Mouse (Mus musculus) frontal cortex, adult (tissue): Measurements from ENCODE around the gene H2-M3.
"Not testable (repeated sequence)": the region's sequence is repeated elsewhere in the genome, so short reads cannot be mapped to it uniquely, and the experiment has no call there.

Experiments used
- ATAC-seq: cut with Nextera tagmentation; 2 replicates; pipeline ENCODE4 v1.9.2; 2017; ENCODE audit warnings: mild to moderate bottlenecking, moderate library complexity, mixed read lengths; ENCODE audit not compliant: low TSS enrichment

Gene H2-M3

DNA sequence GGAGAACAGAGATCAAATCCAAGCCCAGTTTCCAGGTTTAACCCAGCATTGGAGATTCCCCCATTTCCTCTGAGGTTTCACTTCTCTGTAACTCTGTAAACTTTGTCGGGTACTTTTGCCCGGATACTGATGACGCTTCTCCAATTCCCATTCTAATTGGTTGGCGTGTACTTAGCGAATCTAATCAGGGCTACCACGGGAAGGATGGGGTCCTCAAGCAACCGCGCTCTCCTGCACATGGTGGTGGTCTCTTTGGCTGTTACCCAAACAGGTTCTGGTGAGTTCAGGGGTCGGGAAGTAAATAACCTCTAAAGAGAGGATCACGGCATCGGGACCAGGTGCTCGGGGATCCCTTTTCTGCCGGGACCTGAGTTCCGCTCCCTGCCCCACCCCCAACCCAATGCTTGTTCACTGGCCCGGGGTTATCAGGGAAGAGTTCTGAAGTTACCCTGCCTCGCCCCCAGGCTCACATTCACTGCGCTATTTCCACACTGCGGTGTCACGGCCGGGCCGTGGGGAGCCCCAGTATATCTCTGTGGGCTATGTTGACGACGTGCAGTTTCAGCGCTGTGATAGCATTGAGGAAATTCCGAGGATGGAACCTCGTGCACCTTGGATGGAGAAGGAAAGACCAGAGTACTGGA, at the start of gene H2-M3:
Gene H2-M3, plus strand, starts transcription at position 163 of the 644 bp plus-strand sequence.
- ATAC-seq: peak; percentile 99

DNA sequence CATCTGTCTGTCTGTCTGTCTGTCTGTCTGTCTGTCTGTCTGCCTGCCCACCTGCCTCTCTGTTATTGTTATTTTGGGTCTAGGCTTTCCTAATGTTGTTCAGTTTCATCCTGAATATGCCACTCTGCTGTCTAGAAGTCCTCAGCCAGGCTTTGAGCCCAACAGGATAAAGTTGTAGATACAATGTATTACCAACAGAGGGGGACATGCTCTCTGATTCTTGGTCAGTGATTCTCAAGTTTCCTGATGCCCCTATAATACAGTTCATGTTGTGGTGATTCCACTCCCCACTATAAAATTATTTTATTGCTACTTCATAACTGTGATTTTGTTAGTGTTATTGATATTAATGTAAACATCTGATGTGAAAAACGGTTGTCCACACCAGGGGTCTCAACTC, 48.1 kb upstream of the H2-M3 start:
- ATAC-seq: no peak

DNA sequence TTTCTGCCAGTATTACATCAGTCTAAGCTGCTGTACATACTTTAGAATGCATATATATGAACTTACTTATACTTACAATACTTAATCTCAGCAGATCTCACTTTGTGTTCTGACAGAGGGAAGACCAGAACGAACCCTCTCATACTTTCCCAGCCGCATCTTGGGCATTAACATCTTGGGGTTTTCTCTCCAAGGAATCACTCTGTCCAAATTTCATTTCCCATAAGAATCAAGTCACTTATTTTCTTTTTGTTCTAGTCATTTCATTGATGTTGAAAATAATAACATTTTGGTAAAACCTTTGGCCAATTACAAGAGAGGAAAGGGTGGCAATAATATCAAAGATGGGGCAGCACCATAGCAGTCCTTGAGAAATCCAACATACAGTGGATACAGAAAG, 32.8 kb upstream of the H2-M3 start, which contains the start of gene Olfr97:
Gene Olfr97, minus strand, starts transcription at position 101 of the 400 bp plus-strand sequence.
- not testable (repeated sequence) for ATAC-seq

DNA sequence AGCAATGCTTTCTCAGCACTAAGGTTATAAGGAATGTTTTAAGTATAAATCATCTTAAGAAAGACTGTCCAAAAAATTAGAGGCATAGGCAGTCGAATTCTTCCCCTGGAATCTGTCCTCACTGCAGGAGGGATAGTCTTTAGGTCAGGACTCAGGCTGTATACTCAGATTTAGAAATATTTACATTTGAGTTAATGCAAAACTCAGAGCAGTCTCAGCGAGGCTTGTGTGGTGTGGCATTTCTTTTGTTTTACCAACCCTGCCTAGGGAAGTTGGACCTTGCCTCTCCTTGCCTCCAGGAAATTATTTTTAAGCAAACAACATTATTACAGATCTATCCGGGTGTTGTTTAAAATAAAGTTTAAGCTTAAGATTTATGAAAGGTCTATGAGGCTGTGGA, 27.8 kb upstream of the H2-M3 start:
- ATAC-seq: no peak

DNA sequence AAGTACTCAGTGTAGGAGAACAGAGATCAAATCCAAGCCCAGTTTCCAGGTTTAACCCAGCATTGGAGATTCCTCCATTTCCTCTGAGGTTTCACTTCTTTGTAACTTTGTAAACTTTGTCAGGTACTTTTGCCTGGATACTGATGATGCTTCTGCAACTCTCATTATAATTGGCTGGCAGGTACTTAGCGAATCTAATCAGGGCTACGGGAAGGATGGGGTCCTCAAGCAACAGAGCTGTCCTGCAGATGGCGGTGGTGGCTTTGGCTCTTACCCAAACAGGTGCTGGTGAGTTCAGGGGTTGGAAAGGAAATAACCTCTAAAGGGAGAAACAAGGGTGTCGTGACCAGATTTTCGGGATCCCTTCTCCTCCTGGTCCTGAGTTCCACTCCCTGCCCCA, 23.3 kb upstream of the H2-M3 start:
- ATAC-seq: peak; percentile 95

DNA sequence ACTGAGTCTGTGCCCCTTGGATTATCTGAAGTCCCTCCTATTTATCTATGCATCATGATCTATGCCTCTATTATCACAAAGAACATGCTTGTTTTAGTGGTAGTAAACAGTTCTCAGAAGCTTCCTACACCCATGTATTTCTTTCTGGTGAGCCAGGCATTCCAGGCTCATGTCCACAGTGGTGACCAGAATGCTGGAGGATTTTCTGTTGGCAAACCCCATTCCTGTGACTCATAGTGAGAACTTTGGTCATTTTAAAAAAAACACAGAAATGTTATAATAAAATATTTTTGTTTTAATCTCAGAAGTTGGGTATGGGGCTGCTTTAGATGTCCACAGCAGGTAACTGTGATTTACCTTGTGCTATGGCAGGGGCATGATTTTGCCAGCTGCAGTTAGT, 20.6 kb upstream of the H2-M3 start:
- ATAC-seq: no peak

DNA sequence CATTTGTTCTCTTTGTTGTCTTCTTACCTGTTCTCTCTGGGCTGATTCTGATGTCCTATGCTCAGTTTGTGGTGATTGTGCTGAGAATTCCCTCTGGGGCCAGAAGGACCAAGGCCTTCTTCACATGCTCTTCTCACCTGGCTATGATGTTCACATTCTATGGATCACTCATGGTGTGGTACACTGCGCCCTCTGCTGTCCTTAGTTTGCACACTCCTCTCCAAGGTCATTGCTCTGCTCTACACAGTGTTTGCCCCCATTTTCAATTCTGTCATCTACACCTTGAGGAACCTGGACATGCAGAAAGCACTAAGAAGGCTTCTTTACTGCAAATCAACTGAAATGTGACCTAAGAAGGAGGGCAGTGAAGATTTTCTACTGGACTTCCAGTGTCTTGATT, 19.5 kb upstream of the H2-M3 start:
- ATAC-seq: 0 out of 2 replicates have a peak, but pooled peaks have one; percentile 70

DNA sequence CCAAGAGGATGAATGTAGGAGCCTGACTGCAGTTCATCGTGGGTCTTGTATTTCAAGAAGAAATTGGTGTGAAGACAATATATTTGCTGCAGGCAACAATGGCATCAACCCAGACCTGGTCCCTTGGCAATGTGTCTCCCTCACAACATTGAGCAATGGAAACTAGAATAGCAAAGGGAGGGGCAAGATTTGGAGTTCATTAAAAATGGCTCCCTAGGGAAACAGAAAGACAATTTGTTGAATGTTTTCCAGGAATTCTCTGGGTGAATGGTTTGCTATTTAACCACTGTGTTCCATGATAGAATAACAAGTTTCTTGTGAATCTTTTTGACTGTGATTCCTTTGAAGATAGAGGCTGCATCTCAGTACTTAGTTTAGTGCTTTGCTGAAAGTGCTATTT, 6.4 kb upstream of the H2-M3 start, which contains the start of gene Olfr98:
Gene Olfr98, minus strand, starts transcription at position 124 of the 400 bp plus-strand sequence.
- no peak for ATAC-seq

DNA sequence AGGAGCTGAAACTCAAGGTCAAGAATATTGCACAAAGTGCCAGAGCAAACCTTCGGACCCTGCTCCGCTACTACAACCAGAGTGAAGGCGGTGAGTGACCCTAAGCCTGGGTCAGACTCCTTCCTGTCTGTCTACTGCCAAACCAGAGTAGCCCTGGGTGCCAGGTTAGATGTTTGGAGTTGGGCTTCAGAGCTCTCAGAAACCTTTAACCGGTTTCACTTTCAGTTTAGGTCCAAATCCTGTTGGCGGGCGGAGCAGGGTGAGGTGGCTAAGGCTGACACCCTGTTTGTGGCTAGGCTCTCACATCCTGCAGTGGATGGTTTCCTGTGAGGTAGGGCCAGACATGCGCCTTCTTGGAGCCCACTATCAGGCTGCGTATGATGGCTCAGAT, 677 bp downstream of the H2-M3 start:
- peak; percentile 13 for ATAC-seq

DNA sequence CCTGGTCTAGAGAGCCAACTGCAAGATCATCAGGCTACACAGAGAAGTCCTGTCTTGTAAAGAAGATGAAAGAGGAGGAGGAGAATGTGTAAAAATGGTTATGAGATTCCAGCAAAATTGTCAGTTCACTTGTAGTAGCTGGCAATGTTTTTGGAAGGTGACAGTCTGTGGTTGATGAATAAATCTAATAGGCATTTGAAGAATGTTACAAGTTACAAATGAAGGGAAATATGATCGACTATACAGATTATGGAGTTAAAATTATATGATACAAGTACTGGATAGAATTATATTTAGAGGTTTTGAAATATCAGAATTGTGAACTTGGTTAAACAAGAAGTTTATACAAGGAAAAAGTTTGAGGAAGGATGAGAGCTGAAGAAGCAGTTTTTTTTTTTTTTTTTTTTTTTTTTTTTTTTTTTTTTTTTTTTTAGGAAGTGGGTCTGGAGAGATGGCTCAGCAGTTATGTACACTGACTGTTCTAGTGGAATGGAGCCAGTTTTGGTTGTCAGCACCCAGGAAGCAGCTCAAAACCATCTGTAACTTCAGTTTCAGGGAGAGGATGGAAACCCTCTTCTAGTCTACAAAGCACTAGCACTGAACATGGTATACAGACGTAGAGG, 5.7 kb downstream of the H2-M3 start:
- no peak for ATAC-seq

DNA sequence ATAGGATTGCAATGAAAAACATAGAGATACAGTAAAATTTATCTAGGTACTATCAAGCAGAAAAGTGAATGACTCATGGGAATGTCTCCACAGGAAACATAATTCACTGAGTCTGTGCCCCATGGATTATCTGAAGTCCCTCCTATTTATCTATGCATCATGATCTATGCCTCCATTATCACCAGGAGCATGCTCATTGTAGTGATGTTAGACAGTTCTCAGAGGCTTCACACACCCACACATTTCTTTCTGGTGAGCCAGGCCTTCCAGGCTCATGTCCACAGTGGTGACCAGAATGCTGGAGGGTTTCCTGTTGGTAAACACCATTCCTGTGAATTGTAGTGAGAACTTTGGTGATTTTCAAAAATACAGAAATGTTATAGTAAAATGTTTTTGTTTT, 6.6 kb downstream of the H2-M3 start:
- ATAC-seq: no peak

DNA sequence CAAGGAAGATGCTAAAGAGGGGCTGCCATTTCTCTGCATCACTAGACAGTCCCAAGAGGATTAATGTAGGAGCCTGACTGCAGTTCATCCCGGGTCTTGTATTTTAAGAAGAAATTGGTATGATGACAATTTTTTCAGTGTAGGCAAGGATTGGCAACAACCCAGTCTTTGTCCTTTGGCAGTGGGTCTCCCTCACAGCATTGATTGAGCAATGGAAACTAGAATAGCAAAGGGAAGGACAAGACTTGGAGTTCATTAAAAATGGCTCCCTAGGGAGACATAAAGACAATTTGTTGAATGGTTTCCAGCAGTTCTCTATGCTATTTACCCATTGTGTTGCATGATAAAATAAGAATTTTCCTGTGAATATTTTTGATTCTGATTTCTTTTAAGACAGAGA, 10.3 kb downstream of the H2-M3 start:
- no peak for ATAC-seq

DNA sequence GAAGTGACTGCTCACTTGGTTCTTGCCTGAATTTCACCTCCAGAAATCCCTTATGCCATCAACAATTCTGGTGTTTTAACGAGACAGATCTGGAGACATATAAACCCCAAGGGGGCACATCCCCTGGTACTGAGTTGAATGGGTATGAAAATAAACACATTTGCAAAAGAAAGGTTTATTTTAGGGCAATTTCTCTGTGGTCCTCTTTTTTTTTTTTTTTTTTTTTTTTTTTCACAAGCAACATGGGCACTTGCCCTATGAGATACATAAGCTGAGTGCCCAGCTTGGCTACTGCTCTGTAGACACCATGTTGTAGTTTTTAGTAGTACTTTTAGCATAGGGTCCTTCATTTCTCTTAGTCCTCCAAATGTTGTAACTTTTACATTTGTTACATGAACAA, 13.3 kb downstream of the H2-M3 start, which contains the start of gene Olfr99:
Gene Olfr99, minus strand, starts transcription at position 101 of the 400 bp plus-strand sequence.
- no peak for ATAC-seq

DNA sequence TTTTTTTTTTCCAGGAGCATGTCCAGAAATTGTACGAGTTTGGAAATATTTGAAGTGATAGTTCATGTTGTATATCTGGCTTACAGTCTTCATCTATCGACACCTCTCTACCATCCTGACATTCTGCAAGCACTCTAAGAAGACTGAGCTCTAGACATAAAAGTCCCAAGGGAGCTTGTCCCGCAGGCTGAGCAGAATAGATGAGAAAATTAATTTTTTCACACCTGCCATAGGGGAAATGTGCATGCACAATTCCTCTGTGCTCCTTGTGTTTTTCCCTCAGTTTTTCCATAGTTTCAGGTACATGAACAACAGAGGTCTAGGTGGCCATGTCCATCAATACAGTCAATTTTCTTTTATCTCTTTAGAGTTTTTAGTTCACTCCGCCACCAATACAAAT, 34.2 kb downstream of the H2-M3 start, which contains the start of gene Olfr101:
Gene Olfr101, minus strand, starts transcription at position 101 of the 400 bp plus-strand sequence.
- no peak for ATAC-seq

DNA sequence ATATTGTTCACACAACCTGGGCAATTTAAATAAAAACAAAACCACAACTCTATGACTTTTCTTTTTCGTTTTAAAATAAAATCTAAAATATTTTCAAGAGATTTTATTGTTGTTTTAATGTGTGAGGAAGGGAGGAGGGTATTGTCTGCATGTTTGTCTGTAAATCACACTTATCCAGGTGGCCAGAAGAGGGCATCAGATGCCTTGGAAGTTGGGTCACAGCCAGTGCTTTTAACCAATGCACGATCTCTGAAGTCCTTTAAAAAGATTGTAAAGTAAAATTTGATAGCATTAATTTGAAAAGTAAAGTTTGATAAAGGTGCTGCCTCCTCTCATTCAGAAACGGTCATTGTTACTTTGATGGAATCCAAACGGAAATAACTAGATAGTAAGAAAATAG, 38.5 kb downstream of the H2-M3 start:
- ATAC-seq: no peak

DNA sequence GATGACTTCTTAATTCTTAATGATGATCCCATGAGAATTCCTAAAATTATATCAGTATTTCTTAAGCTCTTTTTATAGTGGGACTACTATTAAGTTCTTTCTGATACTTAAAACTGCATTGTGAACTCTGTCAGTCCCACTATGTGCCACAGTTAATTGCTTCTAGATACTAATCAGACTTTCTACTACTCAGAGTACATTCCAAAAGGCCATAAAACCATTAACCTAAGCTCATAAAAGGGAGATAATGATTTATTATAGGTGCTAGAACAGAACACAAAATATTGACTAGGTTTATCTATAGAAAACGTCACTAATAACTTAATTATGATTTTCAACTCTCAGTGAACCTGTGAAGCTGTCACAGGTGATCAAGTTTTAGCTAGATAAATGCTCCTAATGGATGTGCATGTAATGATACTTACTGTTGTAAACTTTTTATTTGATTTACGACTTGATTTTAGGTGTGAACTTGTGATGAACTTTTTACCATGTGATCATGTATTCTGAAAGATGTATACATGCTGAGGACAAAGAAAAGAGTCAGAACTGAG, 40.2 kb downstream of the H2-M3 start:
- no peak for ATAC-seq

DNA sequence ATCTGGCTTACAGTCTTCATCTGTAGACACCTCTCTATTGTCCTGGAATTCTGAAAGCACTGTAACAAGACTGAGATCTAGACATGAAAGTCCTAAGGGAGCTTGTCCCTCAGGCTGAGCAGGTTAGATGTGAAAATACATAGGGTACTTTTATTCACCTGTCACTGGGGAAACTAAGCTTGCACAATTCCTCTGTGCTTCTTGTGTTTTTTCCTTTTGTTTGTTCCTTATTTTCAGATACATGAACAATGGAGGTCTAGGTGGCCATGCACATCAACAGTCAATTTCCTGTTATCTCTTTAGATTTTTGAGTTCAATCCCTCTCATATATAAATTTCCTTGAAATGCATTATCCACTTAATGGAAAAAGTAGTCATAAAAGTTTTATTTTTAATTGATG, 46.9 kb downstream of the H2-M3 start, which contains the start of gene Olfr102:
Gene Olfr102, minus strand, starts transcription at position 101 of the 400 bp plus-strand sequence.
- no peak for ATAC-seq
